Mouse (Mus musculus) C2C12 (cell line): ENCODE measurements around the gene Srgap2. TPM values are rescaled to one million over a fixed set of nuclear protein-coding genes. Genes with fewer than 3 reads are reported as not detected.
A peak's percentile ranks its signal among the peaks of the same experiment; 100 is the strongest.

Experiments used
- H3K27me3 ChIP-seq: one replicate; pipeline ENCODE4 v1.6.1; 2011; ENCODE audit not compliant: control insufficient read depth, insufficient read depth, insufficient read length
- H3K36me3 ChIP-seq: one replicate; pipeline ENCODE4 v1.6.1; 2011; ENCODE audit not compliant: control insufficient read depth, insufficient read depth
- H3K4me3 ChIP-seq: one replicate; pipeline ENCODE4 v1.5.1; 2011; ENCODE audit warnings: mild to moderate bottlenecking, control low read depth; ENCODE audit not compliant: poor library complexity, insufficient read depth, severe bottlenecking
- H3K79me2 ChIP-seq: one replicate; pipeline ENCODE4 v1.6.1; 2011; ENCODE audit not compliant: control insufficient read depth, insufficient read depth
- H3K79me3 ChIP-seq: one replicate; pipeline ENCODE4 v1.6.1; 2011; ENCODE audit warnings: low read depth, control low read depth
- H3ac ChIP-seq: one replicate; pipeline ENCODE3; 2011; ENCODE audit warnings: low read depth; ENCODE audit not compliant: control insufficient read depth, insufficient read length
- CEBPB ChIP-seq: IDR thresholded peaks from one replicate; pipeline ENCODE4 v1.6.1; 2011; ENCODE audit warnings: low read depth, mild to moderate bottlenecking, control low read depth, moderate library complexity
- CTCF ChIP-seq: IDR thresholded peaks from one replicate; pipeline ENCODE4 v1.5.1; 2011; ENCODE audit not compliant: control insufficient read depth, insufficient read depth, insufficient read length
- FOSL1 ChIP-seq: IDR thresholded peaks from one replicate; pipeline ENCODE4 v1.8.0; 2011; ENCODE audit warnings: mild to moderate bottlenecking, low read length; ENCODE audit not compliant: poor library complexity, insufficient read depth, severe bottlenecking
- MAX ChIP-seq: IDR thresholded peaks from one replicate; pipeline ENCODE4 v1.6.1; 2011; ENCODE audit warnings: mild to moderate bottlenecking, control low read depth
- MYOD1 ChIP-seq: IDR thresholded peaks from one replicate; pipeline ENCODE4 v1.6.1; 2011; ENCODE audit warnings: low read depth; ENCODE audit not compliant: control insufficient read depth, insufficient read length
- MYOG ChIP-seq: IDR thresholded peaks from one replicate; pipeline ENCODE4 v1.6.1; 2011; ENCODE audit not compliant: control insufficient read depth, insufficient read length; ENCODE audit errors: extremely low read depth
- USF1 ChIP-seq: IDR thresholded peaks from one replicate; pipeline ENCODE4 v1.6.1; 2011; ENCODE audit warnings: low read depth, mild to moderate bottlenecking, control low read depth, moderate library complexity
- polyA plus RNA-seq: library from polyadenylated mRNA; unstranded; fragments of >200 nt; fragmentation: generic; extraction: Trizol; gene quantifications from one replicate; pipeline ENCODE4 v1.2.1, GENCODE M21; 2012; ENCODE audit warnings: missing spikeins

Srgap2 gene
- polyA plus RNA-seq, 1 experiment = 10.5 TPM

DNA sequence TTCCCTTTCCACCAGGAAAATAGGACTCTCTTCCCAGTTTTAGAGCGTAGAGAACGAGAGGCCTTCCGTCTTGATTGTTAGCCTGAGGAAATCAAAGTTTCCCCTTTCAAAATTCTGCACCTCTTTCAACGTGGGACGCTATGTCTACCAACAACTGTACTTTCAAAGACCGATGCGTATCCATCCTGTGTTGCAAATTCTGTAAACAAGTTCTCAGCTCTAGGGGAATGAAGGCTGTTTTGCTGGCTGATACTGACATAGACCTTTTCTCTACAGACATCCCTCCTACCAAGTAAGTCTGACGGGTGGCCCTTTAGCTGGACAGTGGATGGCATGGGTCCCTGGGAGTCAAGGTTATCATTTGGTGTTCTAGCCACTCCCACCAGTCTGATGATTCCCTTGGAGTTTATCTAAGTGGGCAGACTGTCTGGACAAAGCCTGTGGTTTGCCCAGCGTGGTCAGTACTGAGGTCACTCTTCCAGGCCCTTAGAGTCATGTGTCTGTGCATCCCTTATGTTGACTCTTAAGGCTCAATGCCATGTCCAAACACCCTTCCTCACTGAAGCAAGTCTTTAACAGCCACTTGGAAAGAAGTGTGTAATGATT lies 1.5 kb upstream of the Srgap2 start:
- TF ChIP-seq MAX = peak; percentile 70
- peak; percentile 18 for TF ChIP-seq USF1
- TF ChIP-seq FOSL1 = no peak
- no peak for TF ChIP-seq CEBPB
- no peak for TF ChIP-seq MYOD1
- no peak for TF ChIP-seq CTCF
- no peak for TF ChIP-seq MYOG
- peaks cover 32% of the 10 kb centered on the region for H3K79me3 ChIP-seq

DNA sequence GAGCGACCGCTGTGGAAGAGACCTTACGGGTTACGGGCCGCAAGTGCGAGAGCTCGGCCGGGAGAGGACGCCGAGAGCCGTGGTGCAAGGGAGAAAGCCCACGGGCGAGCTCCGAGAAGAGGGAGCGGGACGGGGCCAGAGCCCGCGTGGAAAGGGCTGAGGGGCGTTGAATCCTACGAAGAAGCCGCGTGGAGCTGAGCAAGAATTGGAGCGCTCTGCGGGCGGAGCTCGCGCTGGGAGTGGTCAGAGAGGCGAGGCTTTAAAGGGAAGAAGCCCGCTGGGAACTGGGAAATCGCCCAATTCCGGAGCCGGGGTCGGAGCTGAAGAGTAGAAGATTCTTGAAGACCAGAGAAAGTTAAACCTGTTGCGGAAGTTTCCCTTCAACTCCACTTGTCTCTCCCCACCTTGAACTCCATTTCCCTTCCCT lies 942 bp upstream of the Srgap2 start:
- H3K79me2 ChIP-seq = peaks cover 49% of the 10 kb centered on the region
- H3K4me3 ChIP-seq = peak overlapping the region; percentile 89
- H3ac ChIP-seq = peak overlapping the region; percentile 85
- no peaks in the 10 kb centered on the region for H3K27me3 ChIP-seq
- peaks cover 38% of the 10 kb centered on the region for H3K79me3 ChIP-seq
- peaks cover 4% of the 10 kb centered on the region for H3K36me3 ChIP-seq
- TF ChIP-seq MAX = peak; percentile 60
- TF ChIP-seq MYOG = no peak

More for the DNA sequence above, 1.5 kb upstream of the Srgap2 start:
- Histone ChIP-seq H3K36me3 (peaks cover 4% of the 10 kb centered on the region), H3K79me2 (peaks cover 44% of the 10 kb centered on the region), H3K4me3 (peak overlapping the region; percentile 89), H3K27me3 (no peaks in the 10 kb centered on the region), H3ac (peak overlapping the region; percentile 45)

DNA sequence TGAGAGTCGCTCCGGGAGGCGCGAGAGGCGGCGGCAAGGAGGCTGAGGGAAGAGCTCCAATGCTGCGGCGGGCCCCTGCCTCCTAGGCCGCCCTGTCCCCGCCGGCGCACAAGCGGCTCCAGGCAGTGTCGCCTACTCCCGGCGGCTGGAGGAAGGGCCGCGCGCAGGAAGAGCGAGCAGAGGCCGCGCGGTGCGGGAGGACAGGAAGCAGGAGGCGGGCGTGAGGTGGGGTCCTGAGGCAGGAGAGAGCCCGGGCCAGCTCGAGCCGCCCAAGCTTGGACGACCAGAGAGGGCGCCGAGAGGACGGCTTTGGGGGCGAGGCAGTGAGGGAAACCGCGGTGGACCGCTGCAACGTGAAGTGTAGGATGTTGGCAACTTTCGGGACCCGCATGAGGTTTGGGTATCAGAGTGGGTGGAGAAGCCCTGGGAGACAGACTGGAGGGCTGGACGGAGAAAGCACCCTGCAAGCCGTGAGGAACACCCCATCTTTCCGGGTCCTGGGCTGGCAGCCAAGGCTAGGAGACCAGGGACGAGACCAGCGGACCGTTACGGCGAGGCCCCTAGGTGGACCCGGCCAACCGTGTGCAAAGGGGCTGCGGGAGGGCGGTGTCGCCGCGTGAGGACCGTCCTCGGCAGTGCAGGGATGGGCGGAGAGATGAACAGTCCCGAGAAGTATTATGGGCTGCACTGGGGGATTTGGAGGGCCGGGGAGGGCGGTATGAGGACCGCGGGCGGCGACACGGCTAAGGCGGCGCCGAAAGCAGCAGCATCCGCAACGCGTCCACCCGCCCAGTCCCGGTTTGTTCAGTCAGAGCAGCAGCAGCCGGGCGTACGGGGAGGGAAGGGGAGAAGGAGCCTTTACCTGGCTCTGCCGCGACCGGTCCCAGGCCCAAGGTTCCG lies 531 bp downstream of the Srgap2 start:
- H3K79me2 ChIP-seq = peaks cover 64% of the 10 kb centered on the region
- H3ac ChIP-seq = peak overlapping the region; percentile 94
- H3K27me3 ChIP-seq = no peaks in the 10 kb centered on the region
- H3K79me3 ChIP-seq = peaks cover 50% of the 10 kb centered on the region
- peaks cover 4% of the 10 kb centered on the region for H3K36me3 ChIP-seq
- no peak for TF ChIP-seq CEBPB
- TF ChIP-seq USF1 = no peak
- no peak for TF ChIP-seq MAX
- no peak for TF ChIP-seq MYOG
- no peak for TF ChIP-seq FOSL1
- TF ChIP-seq CTCF = peak; percentile 23
- H3K4me3 ChIP-seq = peak overlapping the region; percentile 66

DNA sequence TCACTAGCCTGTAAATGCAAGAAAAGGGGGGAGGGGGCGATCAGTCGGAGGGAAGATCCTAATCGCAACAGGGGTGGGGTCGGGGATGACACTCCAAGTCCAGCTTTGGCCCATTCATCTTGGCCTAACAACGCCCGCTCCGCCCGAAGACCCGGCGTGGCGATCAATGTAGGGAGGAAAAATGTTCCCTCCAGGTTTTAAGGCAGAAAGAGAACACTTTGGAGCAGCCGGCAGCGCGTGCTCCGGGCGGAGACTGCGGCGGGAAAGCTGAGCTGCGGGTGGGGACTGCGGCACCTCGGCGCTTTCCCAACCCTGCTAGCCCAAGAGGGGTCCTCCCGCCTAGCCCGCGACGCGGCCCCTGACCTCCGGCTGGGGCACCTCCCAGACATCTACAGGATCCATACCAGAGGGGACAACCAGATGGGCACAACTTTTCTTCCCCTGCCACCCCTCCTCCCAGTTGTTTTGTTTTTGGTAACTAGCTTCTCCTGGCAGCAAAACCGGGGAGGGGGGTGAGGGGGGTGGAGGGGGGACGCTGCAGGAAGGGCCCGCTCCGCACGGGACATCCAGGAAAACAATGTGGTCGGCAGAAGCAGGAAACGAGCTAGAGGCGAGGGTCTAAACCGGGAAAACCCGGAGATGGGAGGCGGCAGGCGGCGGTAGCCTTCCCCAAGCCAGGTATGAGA lies 1.4 kb downstream of the Srgap2 start:
- TF ChIP-seq MYOD1 (no peak), CTCF (no peak), MAX (no peak), FOSL1 (no peak), CEBPB (no peak), USF1 (no peak), MYOG (no peak)
- Histone ChIP-seq H3K36me3 (peaks cover 4% of the 10 kb centered on the region), H3K79me3 (peaks cover 57% of the 10 kb centered on the region), H3K4me3 (peak overlapping the region; percentile 66), H3ac (peak overlapping the region; percentile 94), H3K27me3 (no peaks in the 10 kb centered on the region), H3K79me2 (peaks cover 73% of the 10 kb centered on the region)

DNA sequence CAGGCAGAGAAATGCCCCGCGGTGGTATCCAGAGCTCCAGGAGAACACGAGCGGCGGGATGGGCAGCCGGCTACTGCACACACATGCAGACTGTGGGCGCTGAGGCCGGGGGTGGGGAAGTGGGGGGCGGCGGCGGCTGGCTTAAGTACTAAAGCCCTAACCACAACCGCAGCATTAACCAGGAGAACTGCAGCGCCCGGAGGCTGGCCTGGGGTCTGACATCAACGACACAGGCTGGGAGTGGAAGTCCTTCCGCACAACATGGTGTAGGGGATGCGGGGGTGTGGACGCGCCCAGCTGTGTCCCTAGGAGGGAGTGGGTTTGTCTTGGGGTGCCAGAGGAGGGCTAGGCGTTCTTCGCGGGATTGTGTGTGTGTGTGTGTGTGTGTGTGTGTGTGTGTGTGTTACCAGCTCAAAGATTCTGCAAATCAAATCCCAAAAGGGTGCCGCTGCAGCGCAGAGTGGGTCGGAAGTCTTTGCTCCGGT lies 2.0 kb downstream of the Srgap2 start:
- peaks cover 78% of the 10 kb centered on the region for H3K79me2 ChIP-seq
- TF ChIP-seq MYOD1 = no peak
- TF ChIP-seq USF1 = no peak
- no peak for TF ChIP-seq CTCF
- no peak for TF ChIP-seq MAX
- TF ChIP-seq MYOG = no peak
- no peak for TF ChIP-seq FOSL1
- TF ChIP-seq CEBPB = no peak
- H3ac ChIP-seq = peak overlapping the region; percentile 63
- H3K79me3 ChIP-seq = peaks cover 56% of the 10 kb centered on the region
- H3K27me3 ChIP-seq = no peaks in the 10 kb centered on the region
- peaks cover 4% of the 10 kb centered on the region for H3K36me3 ChIP-seq
- H3K4me3 ChIP-seq = peak overlapping the region; percentile 66
